Mouse (Mus musculus): ENCODE results near the gene Ftcd.

DNA sequence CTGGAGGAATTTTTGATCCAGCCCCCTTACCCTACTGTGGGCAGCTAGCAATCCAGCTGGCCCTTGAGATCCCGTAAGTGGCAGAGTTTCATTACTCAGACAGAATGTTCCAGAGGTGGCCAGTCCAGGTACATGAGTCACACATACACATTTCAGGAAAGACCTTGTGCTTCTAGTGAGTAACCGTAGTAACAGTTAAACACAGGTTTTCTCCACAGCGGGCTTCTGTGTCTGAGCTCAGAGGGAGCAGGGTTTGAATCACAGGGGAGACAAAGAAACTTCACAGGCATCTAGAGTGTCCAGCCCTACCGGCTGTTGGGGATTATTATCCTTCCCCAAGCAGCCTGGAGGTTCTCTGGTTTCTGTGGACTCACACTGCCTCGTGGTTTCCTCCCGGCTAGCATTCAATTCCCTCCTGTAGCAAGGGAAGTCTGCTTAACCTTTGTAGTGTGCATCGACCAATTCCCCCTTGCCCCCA, 58.7 kb downstream of the Ftcd start:
- TF ChIP-seq USF1 (IDR thresholded peaks at IDR 0.05; ENCODE audit: low read depth) = no peak
- TF ChIP-seq CTCF (IDR thresholded peaks at IDR 0.05; ENCODE audit: control insufficient read depth, insufficient read depth, insufficient read length) = no peak
- TF ChIP-seq MYOD1 (IDR thresholded peaks at IDR 0.05; ENCODE audit: control insufficient read depth, insufficient read length, low read depth) = no peak
